Mouse (Mus musculus) lung, postnatal 14 days (tissue): ENCODE results near the gene Mical3.

ENCODE experiments used
- DNase-seq: peaks from one replicate; pipeline ENCODE4 v3.0.0; 2021

Mical3 gene

GRCm38 (mm10) chr6:121145010-121145604 lies 14.3 kb upstream of the Mical3 start:
- DNase-seq = no peak

GRCm38 (mm10) chr6:121144066-121144465 lies 13.3 kb upstream of the Mical3 start:
- DNase-seq = peak; percentile 62

GRCm38 (mm10) chr6:121143439-121143838 lies 12.6 kb upstream of the Mical3 start:
- no peak for DNase-seq

- no peak for DNase-seq
Measured at GRCm38 (mm10) chr6:121142298-121142697, 11.5 kb upstream of the Mical3 start.

- no peak for DNase-seq
Measured at GRCm38 (mm10) chr6:121139271-121139670, 8.5 kb upstream of the Mical3 start.

- DNase-seq = no peak
Measured at GRCm38 (mm10) chr6:121138338-121139040, 7.7 kb upstream of the Mical3 start.

- no peak for DNase-seq
Measured at GRCm38 (mm10) chr6:121137222-121137621, 6.4 kb upstream of the Mical3 start.

- DNase-seq = no peak
Measured at GRCm38 (mm10) chr6:121134884-121135283, 4.1 kb upstream of the Mical3 start.

GRCm38 (mm10) chr6:121134249-121134648 lies 3.5 kb upstream of the Mical3 start:
- DNase-seq = no peak

GRCm38 (mm10) chr6:121130039-121130705 lies 627 bp downstream of the Mical3 start:
- peak; percentile 85 for DNase-seq

GRCm38 (mm10) chr6:121129506-121129905 lies 1.3 kb downstream of the Mical3 start:
- no peak for DNase-seq

- no peak for DNase-seq
Measured at GRCm38 (mm10) chr6:121128736-121129135, 2.1 kb downstream of the Mical3 start.

- DNase-seq = no peak
Measured at GRCm38 (mm10) chr6:121127726-121128125, 3.1 kb downstream of the Mical3 start.

- no peak for DNase-seq
Measured at GRCm38 (mm10) chr6:121126202-121126601, 4.6 kb downstream of the Mical3 start.

GRCm38 (mm10) chr6:121122739-121123241 lies 8.0 kb downstream of the Mical3 start:
- DNase-seq = peak; percentile 33

- no peak for DNase-seq
Measured at GRCm38 (mm10) chr6:121120776-121121175, 10.0 kb downstream of the Mical3 start.

- no peak for DNase-seq
Measured at GRCm38 (mm10) chr6:121117971-121118755, 12.6 kb downstream of the Mical3 start.

GRCm38 (mm10) chr6:121117142-121117541 lies 13.7 kb downstream of the Mical3 start:
- no peak for DNase-seq

- DNase-seq = no peak
Measured at GRCm38 (mm10) chr6:121116434-121116833, 14.4 kb downstream of the Mical3 start.

- no peak for DNase-seq
Measured at GRCm38 (mm10) chr6:121111448-121112055, 19.2 kb downstream of the Mical3 start.

- peak; percentile 88 for DNase-seq
Measured at GRCm38 (mm10) chr6:121109998-121110603, 20.7 kb downstream of the Mical3 start.
